Mouse (Mus musculus) embryo, embryonic 11.5 days (tissue): Measurements from ENCODE around the gene Vmn1r103.
"Not testable (repeated sequence)": the region's sequence is repeated elsewhere in the genome, so short reads cannot be mapped to it uniquely, and the experiment has no call there.

Experiments
- DNase-seq: peaks from one replicate; pipeline ENCODE4 v3.0.0-alpha.2; 2012; ENCODE audit warnings: low read depth, low spot score

Gene Vmn1r103

GRCm38 (mm10) chr7:20510434-20510833 lies at the start of gene Vmn1r103:
Gene Vmn1r103, minus strand, starts transcription at chr7:20510534.
- not testable (repeated sequence) for DNase-seq

DNA sequence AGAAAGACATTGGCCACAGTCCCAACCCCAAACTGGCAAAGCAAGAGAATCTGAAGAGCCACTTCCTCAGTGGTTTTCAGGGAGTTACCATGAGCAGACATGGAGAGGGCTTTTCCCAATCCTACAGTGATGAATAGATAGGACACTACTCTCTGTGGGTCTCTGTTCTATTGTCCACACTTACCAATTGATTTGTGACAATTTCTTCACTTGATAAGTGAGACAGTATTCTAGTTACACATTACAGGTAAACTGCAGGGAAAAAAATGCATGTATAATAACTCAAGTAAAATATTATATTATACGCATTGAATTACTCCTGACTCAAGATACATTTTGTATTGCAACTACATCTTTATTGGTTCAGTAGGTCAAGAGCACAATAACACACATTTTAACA lies 35.3 kb upstream of the Vmn1r103 start, which contains the start of gene Gm5726:
TSS of gene Gm5726 (minus strand) at position 101 of the 400 bp plus-strand sequence.
- DNase-seq: not testable (repeated sequence)

DNA sequence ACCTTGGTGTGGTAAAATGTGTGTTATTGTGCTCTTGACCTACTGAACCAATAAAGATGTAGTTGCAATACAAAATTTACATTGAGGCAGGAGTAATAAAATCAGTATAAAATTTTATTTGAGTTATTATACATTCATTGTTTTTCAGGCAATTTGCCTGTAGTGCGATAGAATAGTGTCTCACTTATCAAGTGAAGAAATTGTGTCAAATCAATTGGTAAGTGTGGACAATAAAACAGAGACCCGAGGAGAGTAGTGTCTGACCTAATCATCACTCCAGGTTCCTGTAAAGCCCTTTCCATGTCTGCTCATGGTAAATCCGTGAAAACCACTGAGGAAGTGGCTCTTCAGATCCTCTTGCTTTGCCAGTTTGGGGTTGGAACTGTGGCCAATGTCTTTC lies 23.2 kb upstream of the Vmn1r103 start, which contains the start of gene Vmn1r104:
TSS of gene Vmn1r104 (plus strand) at position 301 of the 400 bp plus-strand sequence.
- not testable (repeated sequence) for DNase-seq

GRCm38 (mm10) chr7:20474825-20475224 lies 35.5 kb downstream of the Vmn1r103 start, which contains the start of gene Gm10670:
Gene Gm10670, minus strand, starts transcription at chr7:20474925.
- DNase-seq: not testable (repeated sequence)
